Mouse (Mus musculus) thymus, postnatal 25 days (tissue): ENCODE results near the gene Vmn2r104.

ENCODE experiments used
- DNase-seq: peaks from one replicate; pipeline ENCODE4 v3.0.0; 2022

The Vmn2r104 gene

DNA sequence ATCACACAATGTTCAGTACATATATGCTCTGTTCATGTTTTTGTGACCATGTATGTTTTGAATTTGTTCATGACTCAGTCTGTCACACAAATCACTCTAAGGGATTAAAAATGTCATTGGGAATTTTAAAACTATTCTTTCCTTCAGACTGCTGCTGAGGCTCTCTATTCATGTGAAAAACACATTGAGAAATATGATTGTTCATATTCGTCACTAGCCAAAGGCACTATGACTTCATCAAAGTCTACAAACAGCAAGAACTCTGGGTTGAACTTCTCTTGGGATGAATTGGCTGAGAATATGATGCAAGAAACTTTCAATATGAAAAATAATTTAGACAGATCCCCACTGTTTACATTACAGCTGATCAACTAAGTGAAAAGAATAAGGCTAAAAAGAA lies at the start of gene Vmn2r104:
Gene Vmn2r104 (minus strand): TSS at position 101 of the 400 bp plus-strand sequence.
- DNase-seq = no peak

GRCm38 (mm10) chr17:20074090-20074489 lies 26.0 kb upstream of the Vmn2r104 start:
- DNase-seq = no peak

DNA sequence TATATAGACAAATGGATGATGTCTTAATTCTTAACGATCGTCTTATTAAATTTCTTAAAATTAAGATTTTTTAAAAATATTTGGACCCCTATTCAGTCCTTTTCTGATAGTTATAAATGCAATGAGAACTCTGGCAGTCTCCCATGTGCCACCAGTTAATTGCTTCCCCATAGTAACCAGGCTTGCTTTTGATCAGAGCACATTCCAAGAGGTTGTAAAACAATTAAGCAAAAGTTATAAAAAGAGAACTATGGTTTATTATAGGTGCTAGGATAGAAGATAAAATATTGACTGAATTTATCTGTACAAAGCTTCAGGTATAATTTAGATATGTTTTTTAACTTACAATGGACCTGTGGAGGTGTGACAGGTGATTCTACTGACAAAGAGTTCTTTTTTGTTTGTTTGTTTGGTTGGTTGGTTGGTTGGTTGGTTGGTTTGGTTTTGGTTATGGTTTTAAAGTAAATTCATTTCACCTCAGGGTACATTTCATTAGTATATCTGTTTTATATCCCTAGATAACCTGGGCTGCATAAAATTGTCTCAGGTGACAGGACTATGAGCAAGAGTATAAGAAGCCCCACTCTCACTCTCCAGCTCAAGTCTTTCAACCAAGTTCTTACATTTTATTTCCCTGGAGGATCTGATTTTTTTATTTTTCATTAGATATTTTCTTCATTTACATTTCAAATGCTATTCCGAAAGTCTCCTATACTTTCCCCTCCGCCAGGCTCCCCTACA lies 23.7 kb upstream of the Vmn2r104 start:
- no peak for DNase-seq
